Mouse (Mus musculus) CH12F3 (cell line): Measurements from ENCODE around the gene Creb5.

Experiments
- in situ Hi-C: fragments of 300-500 bp; cut with MboI; formaldehyde crosslinking; loops from 2 replicates; pipeline ENCODE4 v1.14.3; 2020; ENCODE audit warnings: low sequenced_read_pairs

Creb5 gene

GRCm38 (mm10) chr6:53688762-53689477 lies 401.9 kb downstream of the Creb5 start:
- in situ Hi-C loops = no loop called here

DNA sequence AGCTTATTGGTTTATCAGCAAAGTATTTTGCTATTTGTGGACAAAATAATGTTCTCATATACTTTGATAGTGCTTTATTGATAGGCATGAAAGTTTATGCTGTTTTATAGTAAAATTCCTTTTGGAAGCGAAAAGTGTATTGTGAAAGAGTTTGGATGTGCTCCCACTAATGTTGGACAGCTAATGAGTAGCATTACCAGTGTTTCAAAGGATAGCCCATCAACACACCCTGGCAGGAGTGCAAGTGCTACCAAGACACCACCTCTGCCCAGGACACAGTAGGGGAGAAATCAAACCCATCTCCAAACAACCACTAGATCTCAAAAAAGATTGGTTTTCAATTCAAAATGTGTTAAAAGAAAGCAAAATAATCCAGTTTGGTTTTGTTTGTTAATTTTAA lies 403.9 kb downstream of the Creb5 start:
- in situ Hi-C loops = no loop called here

- in situ Hi-C loops = no loop called here
These were observed 408.1 kb downstream of the Creb5 start for GRCm38 (mm10) chr6:53695216-53695615.

DNA sequence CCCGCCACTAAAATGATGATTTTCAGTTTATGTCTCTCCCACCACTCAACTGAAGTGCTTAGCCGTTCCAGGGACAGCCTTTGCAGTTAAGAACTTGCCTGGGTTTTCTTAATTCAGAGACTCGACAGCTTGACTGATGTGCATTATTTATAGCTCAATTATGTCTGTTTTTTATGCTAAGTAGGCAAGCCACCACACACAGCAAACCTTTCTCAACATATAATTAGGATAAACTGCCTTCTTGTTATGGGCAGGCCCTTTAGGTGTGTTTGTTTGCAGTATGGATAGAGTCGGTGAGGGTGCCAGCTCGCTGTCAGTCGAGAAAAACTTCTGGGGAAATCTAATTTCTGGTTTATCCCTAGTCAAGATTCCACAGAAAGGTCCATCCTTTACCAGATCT lies 409.4 kb downstream of the Creb5 start:
- in situ Hi-C loops = no loop called here

- in situ Hi-C loops = no loop called here
These were observed 409.9 kb downstream of the Creb5 start for GRCm38 (mm10) chr6:53696921-53697320.

DNA sequence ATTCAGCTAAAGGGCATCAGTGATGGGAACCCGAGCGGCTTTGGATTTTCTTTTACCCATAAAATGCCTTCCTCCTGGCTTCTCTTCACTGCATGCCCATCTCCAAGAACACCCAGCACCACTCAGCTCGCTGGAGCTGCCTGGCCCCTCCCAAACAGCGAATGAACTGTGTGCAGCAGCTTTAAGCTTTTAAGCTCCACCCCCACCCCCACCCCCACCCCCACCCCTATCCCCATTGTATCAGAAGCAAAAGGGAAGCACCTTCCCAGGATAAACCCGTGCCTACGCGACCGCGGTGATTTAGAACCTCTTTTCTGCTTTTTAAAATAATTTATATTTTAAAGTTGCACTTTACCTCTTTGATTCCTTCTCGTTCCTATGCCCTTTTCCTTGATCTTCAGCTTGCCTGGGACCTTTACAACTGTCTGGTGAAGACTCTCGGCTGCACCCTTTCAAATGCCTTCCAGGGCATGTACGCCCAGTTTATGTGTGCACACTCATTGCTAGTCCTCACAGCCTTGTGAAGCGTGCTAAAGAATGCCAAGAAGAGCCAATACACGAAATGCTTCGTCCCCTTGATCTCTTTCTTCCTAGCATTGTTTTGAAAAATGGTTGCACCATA lies 411.2 kb downstream of the Creb5 start:
- in situ Hi-C loops = no loop called here

- in situ Hi-C loops = no loop called here
These were observed 417.4 kb downstream of the Creb5 start for GRCm38 (mm10) chr6:53704440-53704839.

DNA sequence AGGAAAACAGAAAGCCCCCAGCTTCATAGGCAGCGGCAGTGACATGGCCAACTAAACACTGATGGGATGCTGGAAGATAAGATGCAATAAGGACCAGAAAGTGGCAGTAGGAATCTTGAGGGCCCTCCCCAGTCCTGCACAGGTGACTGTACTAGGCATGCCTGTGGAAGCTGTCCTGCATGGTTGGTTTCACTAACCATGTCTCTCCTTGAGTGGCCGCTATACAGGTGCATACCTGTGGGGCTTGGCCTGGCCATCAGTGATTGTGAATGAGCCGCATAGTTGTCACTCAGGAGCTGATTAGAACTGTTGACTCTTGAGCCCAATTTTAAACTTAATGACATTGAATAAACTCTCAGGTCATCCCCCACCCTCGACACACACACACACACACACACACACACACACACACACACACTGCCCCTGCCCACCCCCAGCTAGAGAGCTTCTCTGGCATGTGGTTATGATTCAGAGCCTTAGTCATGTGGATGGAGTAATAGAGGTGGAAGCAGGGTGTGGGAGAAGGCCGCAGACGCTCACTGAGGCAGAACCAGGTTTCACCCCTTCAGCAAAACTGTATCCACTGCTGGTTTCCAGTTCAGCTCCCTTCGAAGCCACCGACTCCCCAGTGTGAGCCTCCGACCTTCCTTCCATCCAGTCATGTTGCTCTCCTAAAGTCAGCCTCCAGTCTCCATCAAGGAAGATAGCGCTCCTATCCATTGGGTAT lies 419.7 kb downstream of the Creb5 start:
- in situ Hi-C loops = no loop called here

DNA sequence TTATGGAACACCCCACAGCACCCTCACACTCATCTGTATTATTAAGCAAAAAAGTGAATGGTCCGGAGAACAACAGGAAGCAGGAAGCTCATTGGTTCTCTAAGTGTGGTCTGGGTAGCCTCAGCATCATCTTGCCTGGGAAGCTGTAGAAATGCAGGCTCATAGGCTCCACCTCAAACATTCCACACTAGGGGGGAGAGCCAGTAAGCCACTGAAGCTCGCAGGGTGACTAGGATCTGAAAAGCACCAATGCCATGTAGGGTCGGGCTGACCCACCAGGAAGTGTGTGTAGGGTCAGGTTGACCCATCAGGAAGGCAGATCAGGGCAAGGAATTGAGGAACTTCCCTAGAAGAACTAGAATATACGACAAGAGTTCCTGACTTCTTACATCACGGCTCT lies 420.7 kb downstream of the Creb5 start:
- in situ Hi-C loops = no loop called here

GRCm38 (mm10) chr6:53709694-53710442 lies 422.8 kb downstream of the Creb5 start:
- in situ Hi-C loops = no loop called here

DNA sequence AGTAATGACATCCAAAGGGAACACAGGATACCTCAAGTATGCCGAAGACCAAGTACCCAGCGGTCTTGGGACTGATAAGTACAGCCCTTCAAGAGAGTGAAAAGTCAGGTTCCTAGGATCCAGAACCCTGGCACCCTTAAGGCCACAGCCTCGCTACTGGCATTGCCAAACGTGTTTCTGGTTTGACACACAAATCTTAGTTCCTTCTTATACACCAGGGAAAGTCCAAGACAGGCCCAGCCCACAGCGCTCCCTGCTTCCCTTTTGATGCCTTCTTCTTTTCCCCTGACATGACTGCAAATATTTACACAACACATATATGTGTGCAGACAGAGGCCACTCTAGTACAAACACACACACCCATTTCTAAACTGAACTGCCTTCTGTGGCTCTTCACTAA lies 423.5 kb downstream of the Creb5 start:
- in situ Hi-C loops = no loop called here

DNA sequence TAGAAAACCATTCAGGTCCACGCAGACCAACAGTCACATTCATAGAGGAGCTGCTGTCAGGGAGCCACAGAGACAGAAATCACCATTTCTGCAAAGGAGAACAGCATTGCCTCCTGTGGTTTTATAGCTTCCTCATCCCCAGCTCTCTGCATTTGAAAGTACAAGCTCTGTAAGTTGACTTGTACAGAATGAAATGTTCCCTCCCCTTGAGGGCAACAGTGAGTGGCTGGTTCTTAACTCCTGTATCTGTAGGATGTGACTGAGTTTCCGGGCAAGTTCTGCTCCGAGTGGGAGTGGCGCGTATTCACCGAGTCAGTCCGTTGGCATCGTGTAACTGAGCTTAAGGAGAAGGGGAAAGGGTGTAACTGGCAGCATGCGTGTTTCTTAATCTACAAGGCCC lies 426.1 kb downstream of the Creb5 start:
- in situ Hi-C loops = no loop called here

DNA sequence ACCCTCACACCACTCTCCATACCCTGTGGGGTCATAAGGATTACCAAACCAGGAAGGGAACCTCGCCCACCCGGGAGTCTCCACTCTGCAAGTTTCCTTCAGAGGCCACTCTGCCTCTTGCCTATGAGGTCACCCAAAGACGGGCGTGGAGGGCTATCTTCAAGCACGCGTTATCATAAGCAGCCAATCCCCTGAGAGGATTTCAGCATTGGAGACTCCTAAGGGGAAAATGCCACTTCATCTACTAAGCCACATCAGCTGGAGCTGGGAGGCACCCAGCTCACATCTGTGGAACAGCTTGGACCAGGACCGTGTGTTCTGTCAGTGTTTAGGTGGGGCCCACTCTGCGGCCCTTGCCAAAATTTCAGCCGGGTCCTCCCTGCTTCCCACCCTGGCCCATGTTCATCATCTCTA lies 427.8 kb downstream of the Creb5 start:
- in situ Hi-C loops = no loop called here

- in situ Hi-C loops = no loop called here
These were observed 428.9 kb downstream of the Creb5 start for GRCm38 (mm10) chr6:53716013-53716412.

DNA sequence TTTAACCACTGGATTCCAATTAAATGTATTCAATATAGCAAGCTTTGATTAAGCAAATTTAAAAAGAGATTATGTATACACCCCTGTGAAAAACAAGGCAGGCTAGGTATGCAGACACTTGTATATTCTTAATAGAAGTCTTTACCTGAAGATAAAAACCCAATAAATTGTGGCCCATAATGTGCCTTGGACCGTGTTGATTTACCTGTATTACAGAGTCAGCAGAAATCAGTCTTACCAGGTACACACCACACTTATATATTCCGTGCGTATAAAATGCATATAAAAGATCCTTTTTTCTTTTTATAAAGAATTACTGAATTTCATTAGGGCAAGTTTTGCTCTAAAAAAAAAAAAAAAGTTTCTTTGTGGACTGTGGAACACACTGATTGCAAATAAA lies 432.9 kb downstream of the Creb5 start:
- in situ Hi-C loops = no loop called here

DNA sequence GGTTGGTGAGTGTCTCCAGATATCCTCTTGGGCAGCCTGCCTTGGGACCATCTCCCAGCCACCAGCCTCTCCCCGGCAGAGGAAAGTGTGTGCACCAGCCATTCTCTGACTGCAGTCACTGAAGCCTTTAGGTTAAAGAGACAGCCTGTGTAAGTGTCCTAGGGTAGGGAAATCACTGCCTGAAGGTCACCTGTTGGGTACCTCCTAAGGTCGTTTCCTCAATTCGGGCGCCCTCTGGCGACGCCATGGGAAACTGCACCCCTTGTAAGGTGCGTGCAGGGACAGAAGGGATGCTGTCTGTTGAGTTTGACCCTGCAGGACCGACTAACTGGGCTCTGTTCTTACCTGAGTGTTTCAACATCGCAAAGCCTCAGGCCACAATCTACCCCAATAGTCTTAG lies 434.5 kb downstream of the Creb5 start:
- in situ Hi-C loops = no loop called here

DNA sequence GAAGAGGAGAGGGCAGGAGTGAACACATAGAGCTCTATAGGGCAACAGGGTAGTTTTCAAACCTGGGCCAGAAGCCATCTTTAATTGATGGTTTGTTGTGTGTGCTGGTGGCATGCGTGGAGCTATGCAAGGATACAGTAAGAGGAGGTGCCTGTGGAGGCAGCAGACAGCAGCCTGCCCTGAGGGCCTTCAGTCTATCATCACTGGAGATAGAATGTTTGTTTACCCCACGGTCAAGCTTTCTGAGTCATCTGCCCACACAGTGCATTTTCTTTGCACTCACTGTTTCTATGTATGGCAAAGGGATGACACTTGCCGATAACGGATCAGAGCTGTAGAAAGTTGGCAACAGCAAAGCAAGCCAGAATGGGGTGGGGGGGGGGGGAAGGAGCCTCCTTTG lies 435.6 kb downstream of the Creb5 start:
- in situ Hi-C loops = no loop called here

DNA sequence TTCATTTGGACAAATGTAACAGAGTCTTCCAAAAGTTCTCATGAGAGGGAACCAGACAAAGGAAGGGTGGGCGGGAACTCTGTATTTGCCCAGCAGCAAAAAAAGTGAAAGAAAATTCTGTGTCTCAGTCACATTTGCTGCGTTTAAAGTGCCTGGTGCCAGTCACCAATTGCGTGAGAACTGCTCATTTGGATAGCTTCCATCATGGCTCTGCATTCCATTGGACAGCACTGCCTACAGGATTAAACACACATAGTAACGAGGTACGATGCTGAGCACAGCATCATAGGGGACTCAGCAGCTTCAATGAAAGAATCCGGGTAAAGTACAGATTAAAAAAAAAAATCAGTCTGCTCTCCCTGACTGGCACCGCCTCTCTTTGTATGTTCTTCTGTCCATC lies 443.4 kb downstream of the Creb5 start:
- in situ Hi-C loops = no loop called here

DNA sequence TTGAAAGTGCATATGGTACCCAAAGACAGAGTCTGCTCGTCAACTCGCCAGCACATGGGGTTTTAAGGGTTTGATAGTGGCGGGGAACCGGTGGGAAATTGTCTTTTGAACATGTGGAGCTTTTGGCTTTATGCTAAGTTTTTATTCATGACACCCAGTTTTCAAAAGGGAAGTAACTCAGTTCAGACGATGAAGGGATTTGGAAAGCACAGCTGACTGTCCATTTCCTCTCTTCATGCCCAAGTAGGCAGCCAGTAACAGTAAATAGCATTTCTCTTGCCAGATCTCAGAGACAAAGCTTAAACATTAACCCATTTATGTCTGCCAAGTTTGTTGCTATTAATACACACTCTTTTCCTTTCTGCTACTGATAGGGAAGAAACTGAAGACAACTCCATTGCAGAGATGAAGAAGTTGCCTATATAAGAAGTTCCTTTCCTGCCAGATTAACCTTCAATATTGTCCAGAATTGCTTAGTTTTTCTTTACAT lies 444.0 kb downstream of the Creb5 start:
- in situ Hi-C loops = no loop called here

DNA sequence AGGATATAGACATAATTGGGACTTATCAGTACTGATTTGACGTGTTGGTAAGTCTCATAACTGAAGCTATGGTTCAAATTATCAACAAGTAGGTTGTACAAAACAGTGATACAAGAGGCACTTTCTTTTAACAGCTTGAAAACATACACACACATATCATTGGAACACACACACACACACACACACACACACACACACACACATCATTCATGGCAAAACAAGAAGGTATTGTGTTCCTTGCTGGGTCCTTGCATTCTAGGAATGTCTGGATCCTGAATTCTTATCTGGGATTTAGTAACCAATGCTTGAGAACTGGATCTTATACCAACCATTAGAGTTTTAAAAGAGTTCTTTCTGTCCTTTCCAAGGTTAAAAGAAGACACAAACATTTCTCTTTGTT lies 446.5 kb downstream of the Creb5 start:
- in situ Hi-C loops = no loop called here

DNA sequence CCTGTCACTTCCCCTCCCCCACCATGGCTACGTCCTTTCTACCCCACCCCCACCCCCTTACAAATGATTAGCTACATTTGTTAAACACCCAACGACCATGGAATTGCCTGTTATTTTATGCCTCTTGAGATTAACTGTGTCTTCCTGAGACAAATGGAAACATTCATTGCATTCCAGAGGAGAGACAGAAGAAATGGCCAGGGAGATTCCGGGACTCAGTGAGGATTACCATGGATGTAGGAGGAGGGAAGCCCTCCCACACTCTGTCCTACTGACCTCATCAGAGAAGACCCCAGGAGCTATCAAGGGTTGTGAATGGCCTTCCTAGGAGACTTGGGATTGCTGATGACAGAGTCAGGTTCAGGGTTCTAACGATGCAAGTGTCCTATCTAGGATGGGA lies 446.9 kb downstream of the Creb5 start:
- in situ Hi-C loops = no loop called here
